Mouse (Mus musculus) hindbrain, embryonic 16.5 days (tissue): ENCODE results near the gene Stk32b. TPM values are rescaled to one million over a fixed set of nuclear protein-coding genes. Genes with fewer than 3 reads are reported as not detected.
A peak's percentile ranks its signal among the peaks of the same experiment; 100 is the strongest.

Experiments
- ATAC-seq: fragments of 200-750 bp; cut with Nextera tagmentation; 2 replicates; pipeline ENCODE4 v1.8.0; 2017; ENCODE audit warnings: moderate TSS enrichment, moderate library complexity
- H3K27ac ChIP-seq: fragments of 300-500 bp; sonication (generic); 2 replicates; pipeline ENCODE4 v1.5.1; 2014; ENCODE audit warnings: low read depth, mild to moderate bottlenecking, control low read depth, low read length, moderate library complexity
- H3K27me3 ChIP-seq: fragments of 300-500 bp; sonication (generic); replicated peaks from 2 replicates; pipeline ENCODE4 v1.6.1; 2014; ENCODE audit warnings: low read length; ENCODE audit not compliant: control insufficient read depth, insufficient read depth
- H3K36me3 ChIP-seq: fragments of 300-500 bp; sonication (generic); 2 replicates; pipeline ENCODE4 v1.6.1; 2014; ENCODE audit warnings: mild to moderate bottlenecking, low read length, moderate library complexity, mixed read lengths; ENCODE audit not compliant: control insufficient read depth, insufficient read depth
- H3K4me1 ChIP-seq: fragments of 300-500 bp; sonication (generic); 2 replicates; pipeline ENCODE4 v1.6.1; 2014; ENCODE audit warnings: low read depth, low read length; ENCODE audit not compliant: control insufficient read depth, insufficient read depth
- H3K4me2 ChIP-seq: fragments of 300-500 bp; sonication (generic); 2 replicates; pipeline ENCODE4 v1.6.1; 2014; ENCODE audit warnings: mild to moderate bottlenecking, low read length, control low read depth, moderate library complexity
- H3K4me3 ChIP-seq: fragments of 300-500 bp; sonication (generic); 2 replicates; pipeline ENCODE4 v1.5.1; 2014; ENCODE audit warnings: mild to moderate bottlenecking, low read length, control low read depth, moderate library complexity
- H3K9ac ChIP-seq: fragments of 300-500 bp; sonication (generic); 2 replicates; pipeline ENCODE4 v1.6.1; 2014; ENCODE audit warnings: low read depth, mild to moderate bottlenecking, control low read depth, low read length, moderate library complexity
- H3K9me3 ChIP-seq: fragments of 300-500 bp; sonication (generic); 2 replicates; pipeline ENCODE4 v1.6.1; 2014; ENCODE audit warnings: mild to moderate bottlenecking, low read length, moderate library complexity; ENCODE audit not compliant: control insufficient read depth
- WGBS: fragments of 180-500 bp; shearing (Covaris S2); extraction: QIAGEN DNeasy Blood & Tissue Kit; methylation state at CpG from one replicate; pipeline ENCODE4 v1.1.7; 2014; 5-methylcytosine and 5-hydroxymethylcytosine counted together
- polyA plus RNA-seq: library from polyadenylated mRNA; unstranded; fragments of >200 nt; fragmentation: Nextera tagmentation; extraction: Ambion mirVana; gene quantifications from 2 replicates; pipeline ENCODE4 v1.2.1, GENCODE M21; 2015

Stk32b gene
- polyA plus RNA-seq, 1 experiment from 2014 or later: 32.8 TPM

GRCm38 (mm10) chr5:37695773-37696172, 21.2 kb downstream of the Stk32b start:
- 10% methylated on average over 4 of the region's 4 CpGs for WGBS
- H3K27me3 ChIP-seq: no peaks in the 10 kb centered on the region
- no peaks in the 10 kb centered on the region for H3K9me3 ChIP-seq
- no peak overlapping the region for H3K9ac ChIP-seq
- H3K4me2 ChIP-seq: no peak overlapping the region
- ATAC-seq: peak; percentile 53; the same call in 1 of the 2 replicates
- no peak overlapping the region for H3K4me3 ChIP-seq
- no peak overlapping the region for H3K27ac ChIP-seq
- no peaks in the 10 kb centered on the region for H3K36me3 ChIP-seq
- H3K4me1 ChIP-seq: peaks cover 5% of the 10 kb centered on the region; the same call in 1 of the 2 replicates

- H3K27ac ChIP-seq: no peak overlapping the region
- ATAC-seq: no peak
- no peak overlapping the region for H3K9ac ChIP-seq
- WGBS: 89% methylated on average over 3 of the region's 3 CpGs
- H3K36me3 ChIP-seq: no peaks in the 10 kb centered on the region
- H3K4me2 ChIP-seq: no peak overlapping the region
- H3K27me3 ChIP-seq: no peaks in the 10 kb centered on the region
- no peaks in the 10 kb centered on the region for H3K9me3 ChIP-seq
- peaks cover 5% of the 10 kb centered on the region; the same call in 1 of the 2 replicates for H3K4me1 ChIP-seq
- H3K4me3 ChIP-seq: no peak overlapping the region
Measured at GRCm38 (mm10) chr5:37692759-37693158, 24.2 kb downstream of the Stk32b start.

- Histone ChIP-seq H3K4me3 (no peak overlapping the region), H3K4me1 (no peaks in the 10 kb centered on the region), H3K27me3 (no peaks in the 10 kb centered on the region), H3K36me3 (no peaks in the 10 kb centered on the region), H3K9ac (no peak overlapping the region), H3K27ac (no peak overlapping the region), H3K4me2 (no peak overlapping the region), H3K9me3 (no peaks in the 10 kb centered on the region)
- ATAC-seq: no peak
- 80% methylated on average over 7 of the region's 7 CpGs for WGBS
Measured at GRCm38 (mm10) chr5:37670781-37671180, 46.2 kb downstream of the Stk32b start.

- Histone ChIP-seq H3K36me3 (no peaks in the 10 kb centered on the region), H3K27me3 (no peaks in the 10 kb centered on the region), H3K4me3 (no peak overlapping the region), H3K9ac (no peak overlapping the region), H3K4me2 (no peak overlapping the region), H3K9me3 (no peaks in the 10 kb centered on the region), H3K4me1 (no peaks in the 10 kb centered on the region), H3K27ac (no peak overlapping the region)
- ATAC-seq: no peak
- WGBS: 67% methylated on average over 3 of the region's 3 CpGs
Measured at GRCm38 (mm10) chr5:37664962-37665361, 52.0 kb downstream of the Stk32b start.

- no peak overlapping the region for H3K4me2 ChIP-seq
- no peaks in the 10 kb centered on the region for H3K36me3 ChIP-seq
- no peak overlapping the region for H3K4me3 ChIP-seq
- no peaks in the 10 kb centered on the region for H3K9me3 ChIP-seq
- H3K27me3 ChIP-seq: no peaks in the 10 kb centered on the region
- 64% methylated on average over 4 of the region's 4 CpGs for WGBS
- H3K27ac ChIP-seq: no peak overlapping the region
- ATAC-seq: no peak
- no peaks in the 10 kb centered on the region for H3K4me1 ChIP-seq
- no peak overlapping the region for H3K9ac ChIP-seq
Measured at GRCm38 (mm10) chr5:37659177-37659576, 57.8 kb downstream of the Stk32b start.

GRCm38 (mm10) chr5:37657741-37658140, 59.2 kb downstream of the Stk32b start:
- Histone ChIP-seq H3K9me3 (no peaks in the 10 kb centered on the region), H3K4me1 (no peaks in the 10 kb centered on the region), H3K9ac (no peak overlapping the region), H3K27ac (no peak overlapping the region), H3K4me3 (no peak overlapping the region), H3K27me3 (no peaks in the 10 kb centered on the region), H3K4me2 (no peak overlapping the region), H3K36me3 (no peaks in the 10 kb centered on the region)
- 84% methylated on average over 6 of the region's 6 CpGs for WGBS
- ATAC-seq: no peak

GRCm38 (mm10) chr5:37655208-37655607, 61.8 kb downstream of the Stk32b start:
- peaks cover 3% of the 10 kb centered on the region; the same call in 1 of the 2 replicates for H3K4me1 ChIP-seq
- no peak overlapping the region for H3K4me3 ChIP-seq
- H3K9me3 ChIP-seq: no peaks in the 10 kb centered on the region
- no peak overlapping the region for H3K27ac ChIP-seq
- 60% methylated on average over 5 of the region's 5 CpGs for WGBS
- H3K9ac ChIP-seq: no peak overlapping the region
- H3K27me3 ChIP-seq: no peaks in the 10 kb centered on the region
- H3K36me3 ChIP-seq: no peaks in the 10 kb centered on the region
- 0 out of 2 replicates have a peak, but pooled peaks have one; percentile 32 for ATAC-seq
- no peak overlapping the region for H3K4me2 ChIP-seq

- no peak for ATAC-seq
- WGBS: 36% methylated on average over 10 of the region's 10 CpGs
Measured at GRCm38 (mm10) chr5:37650681-37651211, 66.2 kb downstream of the Stk32b start.

GRCm38 (mm10) chr5:37650089-37650601, 66.8 kb downstream of the Stk32b start:
- H3K27me3 ChIP-seq: no peaks in the 10 kb centered on the region
- no peaks in the 10 kb centered on the region for H3K9me3 ChIP-seq
- ATAC-seq: no peak
- no peak overlapping the region for H3K9ac ChIP-seq
- peaks cover 3% of the 10 kb centered on the region; the same call in 1 of the 2 replicates for H3K4me1 ChIP-seq
- 69% methylated on average over 1 of the region's 1 CpGs for WGBS
- no peak overlapping the region for H3K4me2 ChIP-seq
- no peaks in the 10 kb centered on the region for H3K36me3 ChIP-seq
- no peak overlapping the region for H3K27ac ChIP-seq
- no peak overlapping the region for H3K4me3 ChIP-seq

More at GRCm38 (mm10) chr5:37650681-37651211, 66.2 kb downstream of the Stk32b start:
- Histone ChIP-seq H3K4me3 (no peak overlapping the region), H3K4me1 (peaks cover 3% of the 10 kb centered on the region; the same call in 1 of the 2 replicates), H3K9ac (no peak overlapping the region), H3K27ac (no peak overlapping the region), H3K36me3 (no peaks in the 10 kb centered on the region), H3K4me2 (no peak overlapping the region), H3K27me3 (no peaks in the 10 kb centered on the region), H3K9me3 (no peaks in the 10 kb centered on the region)
